Mouse (Mus musculus) intestine, embryonic 15.5 days (tissue): ENCODE data around the gene Clrn3. TPM values are rescaled to one million over a fixed set of nuclear protein-coding genes. Genes with fewer than 3 reads are reported as not detected.
A peak's percentile ranks its signal among the peaks of the same experiment; 100 is the strongest.

Experiments
- ATAC-seq: fragments of 200-750 bp; cut with Nextera tagmentation; 2 replicates; pipeline ENCODE4 v1.8.0; 2017; ENCODE audit warnings: moderate TSS enrichment, moderate library complexity
- H3K27ac ChIP-seq: fragments of 300-500 bp; sonication (generic); 2 replicates; pipeline ENCODE4 v1.5.1; 2015; ENCODE audit warnings: mild to moderate bottlenecking, inconsistent platforms
- H3K27me3 ChIP-seq: fragments of 300-500 bp; sonication (generic); replicated peaks from 2 replicates; pipeline ENCODE4 v1.6.1; 2015; ENCODE audit warnings: inconsistent platforms
- H3K36me3 ChIP-seq: fragments of 300-500 bp; sonication (generic); 2 replicates; pipeline ENCODE4 v1.6.1; 2015; ENCODE audit warnings: inconsistent platforms
- H3K4me1 ChIP-seq: fragments of 300-500 bp; sonication (generic); replicated peaks from 2 replicates; pipeline ENCODE4 v1.6.1; 2015; ENCODE audit warnings: inconsistent platforms
- H3K4me2 ChIP-seq: fragments of 300-500 bp; sonication (generic); replicated peaks from 2 replicates; pipeline ENCODE4 v1.6.1; 2015; ENCODE audit warnings: mild to moderate bottlenecking, inconsistent platforms
- H3K4me3 ChIP-seq: fragments of 300-500 bp; sonication (generic); replicated peaks from 2 replicates; pipeline ENCODE4 v1.5.1; 2015; ENCODE audit warnings: inconsistent platforms
- H3K9ac ChIP-seq: fragments of 300-500 bp; sonication (generic); 2 replicates; pipeline ENCODE4 v1.6.1; 2015; ENCODE audit warnings: inconsistent platforms
- H3K9me3 ChIP-seq: fragments of 300-500 bp; sonication (generic); 2 replicates; pipeline ENCODE4 v1.6.1; 2016; ENCODE audit warnings: inconsistent platforms
- WGBS: fragments of 180-500 bp; shearing (Covaris S2); methylation state at CpG from one replicate; pipeline ENCODE4 v1.1.7; 2015; 5-methylcytosine and 5-hydroxymethylcytosine counted together
- polyA plus RNA-seq: library from polyadenylated mRNA; unstranded; fragments of >200 nt; fragmentation: Nextera tagmentation; extraction: Ambion mirVana; gene quantifications from 2 replicates; pipeline ENCODE4 v1.2.1, GENCODE M21; 2015

Gene Clrn3
- polyA plus RNA-seq, 1 experiment from 2014 or later: 30.2 TPM

DNA sequence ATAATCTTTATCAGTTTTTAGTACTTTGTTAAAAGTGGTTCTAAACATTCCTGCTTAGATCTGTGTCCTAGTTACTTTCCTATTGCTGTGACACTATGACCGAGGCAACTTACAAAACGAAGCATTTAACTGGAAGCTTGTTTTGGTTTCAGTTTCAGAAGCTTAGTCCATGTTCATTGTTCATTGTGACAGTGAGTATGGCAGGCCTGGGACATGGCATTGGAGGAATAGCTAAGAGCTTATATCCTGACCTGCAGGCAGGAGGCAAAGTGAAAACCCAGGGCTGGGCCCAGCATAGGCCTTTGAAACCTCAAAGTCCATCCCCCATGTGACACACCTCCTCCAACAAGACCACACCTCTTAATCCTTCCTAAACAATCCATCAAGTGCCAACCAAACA is 614 bp upstream of the Clrn3 start:
- 60% methylated on average over 2 of the region's 2 CpGs for WGBS
- Histone ChIP-seq H3K4me1 (peaks cover 1% of the 10 kb centered on the region; the same call in 1 of the 2 replicates), H3K27ac (peak overlapping the region; percentile 72), H3K4me2 (peak overlapping the region; percentile 17), H3K36me3 (no peaks in the 10 kb centered on the region), H3K4me3 (no peak overlapping the region), H3K9ac (no peak overlapping the region), H3K27me3 (no peaks in the 10 kb centered on the region), H3K9me3 (no peaks in the 10 kb centered on the region)
- ATAC-seq: peak; percentile 68

DNA sequence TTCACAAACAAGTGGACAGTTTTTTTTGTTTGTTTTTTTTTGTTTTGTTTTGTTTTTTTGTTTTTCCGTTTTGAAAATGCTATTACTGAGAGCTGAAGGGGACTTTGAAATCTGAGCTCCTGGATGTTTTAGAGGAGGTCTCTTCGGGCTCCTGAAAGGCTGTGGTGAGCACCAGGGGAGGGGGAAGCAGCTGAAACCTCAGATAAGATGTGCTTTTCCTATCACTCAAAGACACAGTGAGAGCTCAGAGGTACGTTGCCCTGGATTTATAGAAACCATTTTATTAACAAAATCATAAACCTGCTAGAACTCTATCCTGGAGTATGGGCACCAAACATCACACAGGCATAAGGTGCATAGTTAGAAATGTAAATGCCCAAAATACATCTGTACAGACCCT is 1.3 kb downstream of the Clrn3 start:
- 42% methylated on average over 3 of the region's 3 CpGs for WGBS
- Histone ChIP-seq H3K9ac (no peak overlapping the region), H3K9me3 (no peaks in the 10 kb centered on the region), H3K36me3 (no peaks in the 10 kb centered on the region), H3K4me3 (peak overlapping the region; percentile 29), H3K27me3 (no peaks in the 10 kb centered on the region), H3K27ac (no peak overlapping the region), H3K4me1 (peaks cover 5% of the 10 kb centered on the region; the same call in 1 of the 2 replicates), H3K4me2 (peak overlapping the region; percentile 48)
- ATAC-seq: no peak

DNA sequence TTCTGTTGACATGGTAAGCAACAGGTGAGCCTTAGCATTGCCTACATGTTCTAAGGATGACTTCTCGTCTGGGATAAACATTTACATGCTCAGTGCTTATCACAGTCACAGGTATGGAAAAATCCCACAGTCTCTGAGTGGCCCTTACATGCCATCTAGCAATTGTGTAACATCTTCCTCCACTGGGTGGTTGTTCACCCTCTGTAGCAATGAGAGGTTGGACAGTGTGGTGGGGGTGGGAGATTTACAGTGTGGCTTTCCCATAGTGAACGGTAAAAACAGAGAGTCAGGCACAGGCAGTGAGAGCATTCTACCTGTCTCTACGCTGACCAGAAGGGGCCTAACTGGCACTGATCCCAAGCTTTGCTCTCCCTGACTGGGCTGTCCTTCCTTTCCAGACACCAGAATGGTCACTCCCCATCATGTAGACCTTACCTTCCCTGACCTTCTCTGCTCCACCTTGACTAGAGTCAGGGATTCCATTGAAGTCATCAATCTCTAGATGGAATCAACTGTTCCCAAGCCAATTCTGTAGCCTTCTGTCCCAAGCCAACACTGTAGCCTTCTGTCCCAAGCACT is 1.8 kb downstream of the Clrn3 start:
- peak overlapping the region; percentile 48 for H3K4me2 ChIP-seq
- 47% methylated on average over 3 of the region's 3 CpGs for WGBS
- H3K27me3 ChIP-seq: no peaks in the 10 kb centered on the region
- no peak overlapping the region; the same call in 1 of the 2 replicates for H3K27ac ChIP-seq
- H3K36me3 ChIP-seq: no peaks in the 10 kb centered on the region
- peak overlapping the region; percentile 29 for H3K4me3 ChIP-seq
- H3K4me1 ChIP-seq: peaks cover 8% of the 10 kb centered on the region; the same call in 1 of the 2 replicates
- ATAC-seq: no peak
- no peak overlapping the region for H3K9ac ChIP-seq
- H3K9me3 ChIP-seq: no peaks in the 10 kb centered on the region

DNA sequence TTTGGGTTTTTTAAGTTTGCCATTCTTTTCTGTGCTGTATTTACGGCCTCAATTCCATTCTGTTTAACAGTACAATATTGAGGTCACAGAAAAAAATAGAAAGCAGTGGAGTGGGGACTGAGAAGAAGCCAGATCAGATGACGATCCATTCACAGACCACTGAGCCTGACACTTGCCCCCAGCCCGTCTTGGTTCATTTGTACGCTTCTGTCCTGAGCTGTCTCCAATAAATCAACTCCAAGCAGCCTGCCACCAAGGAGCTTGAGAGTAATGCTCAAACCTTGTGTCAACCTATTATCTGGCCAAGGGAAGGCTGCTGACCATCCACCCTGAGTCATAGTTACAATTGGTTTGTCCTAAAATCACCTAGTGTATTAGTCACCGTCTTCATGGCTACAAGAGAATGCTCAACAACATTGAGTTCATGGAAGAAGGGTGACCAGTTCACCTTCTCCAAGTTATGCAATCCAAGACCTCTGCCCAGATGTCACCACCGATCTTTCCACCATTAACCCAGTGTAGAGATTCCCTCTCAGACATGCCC is 4.0 kb downstream of the Clrn3 start:
- Histone ChIP-seq H3K27ac (0 out of 2 replicates have a peak overlapping the region, but pooled peaks have one; percentile 20), H3K9ac (no peak overlapping the region), H3K36me3 (no peaks in the 10 kb centered on the region), H3K27me3 (no peaks in the 10 kb centered on the region), H3K4me3 (no peak overlapping the region), H3K4me2 (no peak overlapping the region; the same call in 1 of the 2 replicates), H3K9me3 (no peaks in the 10 kb centered on the region), H3K4me1 (peaks cover 8% of the 10 kb centered on the region; the same call in 1 of the 2 replicates)
- 74% methylated on average over 6 of the region's 6 CpGs for WGBS
- ATAC-seq: no peak

DNA sequence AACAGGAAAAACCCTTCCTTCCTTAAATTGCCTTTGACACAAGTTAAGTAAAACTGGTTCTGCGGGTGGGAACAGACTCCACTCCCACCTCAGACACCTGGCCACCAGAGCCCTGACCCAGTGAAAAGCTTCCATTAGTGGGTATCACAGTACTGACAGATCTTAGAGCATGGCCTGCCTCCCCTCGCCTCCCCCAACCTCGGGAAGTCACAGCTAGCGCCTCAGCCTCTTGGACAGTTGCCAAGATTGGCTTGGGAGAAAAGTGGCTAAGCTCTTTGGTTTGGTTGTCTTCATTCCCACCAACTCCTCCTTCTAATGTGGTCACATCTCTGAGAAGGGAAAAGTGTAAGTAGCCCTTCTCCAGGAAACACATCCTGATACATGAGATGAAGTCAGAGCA is 4.5 kb downstream of the Clrn3 start:
- Histone ChIP-seq H3K9me3 (no peaks in the 10 kb centered on the region), H3K27ac (0 out of 2 replicates have a peak overlapping the region, but pooled peaks have one; percentile 20), H3K36me3 (no peaks in the 10 kb centered on the region), H3K27me3 (no peaks in the 10 kb centered on the region), H3K4me3 (no peak overlapping the region), H3K9ac (no peak overlapping the region), H3K4me1 (peaks cover 8% of the 10 kb centered on the region; the same call in 1 of the 2 replicates), H3K4me2 (peak overlapping the region; percentile 22; the same call in 1 of the 2 replicates)
- 26% methylated on average over 4 of the region's 4 CpGs for WGBS
- ATAC-seq: no peak; the same call in 1 of the 2 replicates

DNA sequence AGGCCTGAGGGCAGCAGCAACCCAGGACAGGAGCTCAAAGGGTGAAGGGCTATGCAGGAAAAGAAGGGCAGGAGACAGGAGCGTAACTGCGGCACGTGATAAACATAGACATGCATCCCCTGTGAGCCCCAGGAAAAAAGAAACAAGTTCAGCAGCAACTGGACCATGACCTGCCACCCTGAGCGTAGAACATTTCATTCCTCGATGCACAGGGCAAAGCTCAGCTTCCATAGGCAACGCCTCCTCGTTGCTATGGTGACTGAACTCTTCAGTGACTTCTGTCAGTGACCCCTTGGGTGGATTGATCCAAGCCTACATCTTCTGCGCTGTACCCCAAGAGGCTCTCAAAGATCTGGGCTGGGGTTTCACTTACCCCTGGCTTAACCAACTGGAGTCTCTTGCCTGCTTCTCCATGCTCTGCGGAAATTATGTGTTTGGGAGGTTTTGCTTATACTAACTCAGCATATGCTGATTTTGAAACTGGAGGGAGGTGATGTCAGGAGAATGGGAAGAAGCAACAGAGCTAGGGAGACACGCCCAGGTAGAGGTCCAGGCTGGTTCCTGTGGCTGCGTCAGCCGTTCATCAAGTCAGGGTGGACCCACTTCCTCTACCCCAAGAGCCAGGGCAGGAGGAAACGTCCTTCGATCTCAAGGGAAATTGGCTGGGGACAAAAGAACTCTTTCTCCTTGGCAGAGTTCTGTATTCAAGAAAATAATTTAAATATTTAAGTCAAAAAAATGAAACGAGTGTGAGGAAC is 6.5 kb downstream of the Clrn3 start:
- H3K36me3 ChIP-seq: no peaks in the 10 kb centered on the region
- H3K4me1 ChIP-seq: peaks cover 8% of the 10 kb centered on the region; the same call in 1 of the 2 replicates
- no peak overlapping the region for H3K9ac ChIP-seq
- peak overlapping the region; percentile 20; the same call in 1 of the 2 replicates for H3K4me2 ChIP-seq
- 57% methylated on average over 15 of the region's 15 CpGs for WGBS
- no peaks in the 10 kb centered on the region for H3K9me3 ChIP-seq
- no peaks in the 10 kb centered on the region for H3K27me3 ChIP-seq
- H3K27ac ChIP-seq: peak overlapping the region; percentile 44
- H3K4me3 ChIP-seq: no peak overlapping the region
- peak; percentile 91 for ATAC-seq

DNA sequence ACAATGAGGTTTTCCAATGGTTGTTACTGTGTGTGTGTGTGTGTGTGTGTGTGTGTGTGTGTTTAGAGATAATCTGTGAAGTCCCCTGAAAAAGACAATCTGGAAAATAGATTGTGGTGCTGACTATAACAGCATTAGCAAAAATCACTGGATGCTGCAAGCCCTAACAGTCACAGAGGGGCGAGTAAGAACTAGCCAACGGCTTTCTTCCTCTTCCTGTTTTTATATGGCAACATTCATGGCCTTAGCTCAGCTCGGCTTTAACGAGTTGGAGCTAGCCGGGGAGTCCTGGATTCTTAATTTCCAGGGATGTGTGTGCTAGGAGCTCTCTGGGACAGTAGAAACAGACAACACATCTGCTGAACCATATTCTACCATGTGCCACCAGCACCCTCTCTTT is 8.2 kb downstream of the Clrn3 start:
- Histone ChIP-seq H3K4me3 (no peak overlapping the region), H3K4me1 (peaks cover 8% of the 10 kb centered on the region; the same call in 1 of the 2 replicates), H3K27me3 (no peaks in the 10 kb centered on the region), H3K36me3 (no peaks in the 10 kb centered on the region), H3K9me3 (no peaks in the 10 kb centered on the region), H3K9ac (no peak overlapping the region), H3K4me2 (no peak overlapping the region), H3K27ac (no peak overlapping the region)
- ATAC-seq: no peak
- 74% methylated on average over 5 of the region's 5 CpGs for WGBS

DNA sequence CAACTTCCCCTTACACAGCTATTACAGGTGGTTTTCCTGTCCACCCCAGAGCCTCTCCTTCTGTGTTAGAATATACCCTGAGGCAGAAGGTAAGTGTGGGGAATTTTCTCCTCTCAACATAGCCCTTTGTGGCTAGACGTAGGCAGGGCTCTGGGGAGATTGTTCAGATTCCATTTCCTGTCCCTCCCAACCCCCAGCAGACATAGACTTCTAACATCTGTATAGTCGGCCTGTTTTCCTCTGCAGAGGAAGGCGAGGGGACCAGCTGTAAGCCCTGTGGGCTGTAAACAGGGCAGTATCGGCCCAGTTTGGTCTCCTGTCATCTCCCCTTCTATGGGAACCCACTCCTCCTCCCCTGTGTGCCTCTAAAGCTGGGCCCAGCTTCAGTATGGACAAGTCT is 11.3 kb downstream of the Clrn3 start:
- H3K4me3 ChIP-seq: no peak overlapping the region
- H3K27ac ChIP-seq: no peak overlapping the region
- no peaks in the 10 kb centered on the region for H3K27me3 ChIP-seq
- no peak for ATAC-seq
- no peak overlapping the region for H3K9ac ChIP-seq
- H3K36me3 ChIP-seq: no peaks in the 10 kb centered on the region
- no peaks in the 10 kb centered on the region for H3K9me3 ChIP-seq
- no peak overlapping the region for H3K4me2 ChIP-seq
- WGBS: 44% methylated on average over 4 of the region's 4 CpGs
- H3K4me1 ChIP-seq: peaks cover 4% of the 10 kb centered on the region; the same call in 1 of the 2 replicates

DNA sequence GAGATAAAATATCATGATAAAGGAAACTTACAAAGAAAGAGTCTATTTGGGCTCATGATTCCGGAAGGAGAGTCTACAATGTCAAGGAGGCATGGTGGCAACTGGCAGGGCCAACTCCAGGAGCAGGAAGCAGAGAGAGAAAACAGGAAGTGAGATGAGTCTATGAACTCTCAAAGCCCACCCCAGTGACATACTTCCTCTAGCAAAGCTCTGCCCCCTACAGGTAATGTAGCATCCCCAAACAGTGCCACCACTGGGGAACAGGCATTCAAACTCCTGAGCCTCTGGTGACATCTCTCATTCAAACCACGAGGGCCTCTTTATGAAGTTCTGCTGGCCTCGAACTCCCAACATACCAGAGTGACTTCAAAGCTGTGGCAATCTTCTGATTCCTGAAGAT is 16.7 kb downstream of the Clrn3 start:
- Histone ChIP-seq H3K27me3 (no peaks in the 10 kb centered on the region), H3K9ac (no peak overlapping the region), H3K36me3 (no peaks in the 10 kb centered on the region), H3K4me3 (no peak overlapping the region), H3K4me1 (peaks cover 9% of the 10 kb centered on the region), H3K9me3 (no peaks in the 10 kb centered on the region), H3K4me2 (no peak overlapping the region), H3K27ac (no peak overlapping the region)
- 88% methylated on average over 3 of the region's 3 CpGs for whole genome bisulfite sequencing
- no peak for ATAC-seq

DNA sequence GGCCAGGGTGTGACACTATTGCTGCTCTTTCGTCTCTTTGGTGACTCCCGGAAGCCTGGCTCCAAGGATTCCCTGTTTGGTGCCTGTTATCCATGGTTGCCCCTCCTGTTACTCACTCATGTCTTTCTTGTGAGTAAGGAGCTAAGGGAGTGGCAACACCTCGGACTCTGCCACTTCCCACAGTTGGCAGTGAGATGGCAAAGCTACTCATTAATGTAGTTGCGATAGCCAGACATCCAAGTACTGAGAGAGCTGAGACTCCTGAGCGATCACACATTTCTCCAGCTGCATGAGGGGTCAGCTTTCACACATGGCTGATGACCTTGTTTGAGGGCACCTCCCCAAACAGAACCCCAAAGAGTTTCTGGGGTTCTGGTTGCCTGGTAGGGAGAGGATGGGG is 18.0 kb downstream of the Clrn3 start:
- H3K4me2 ChIP-seq: no peak overlapping the region
- 86% methylated on average over 5 of the region's 5 CpGs for WGBS
- peaks cover 9% of the 10 kb centered on the region for H3K4me1 ChIP-seq
- H3K4me3 ChIP-seq: no peak overlapping the region
- no peaks in the 10 kb centered on the region for H3K36me3 ChIP-seq
- no peaks in the 10 kb centered on the region for H3K27me3 ChIP-seq
- H3K9ac ChIP-seq: no peak overlapping the region
- no peaks in the 10 kb centered on the region for H3K9me3 ChIP-seq
- peak overlapping the region; percentile 78; the same call in 1 of the 2 replicates for H3K27ac ChIP-seq
- ATAC-seq: no peak

DNA sequence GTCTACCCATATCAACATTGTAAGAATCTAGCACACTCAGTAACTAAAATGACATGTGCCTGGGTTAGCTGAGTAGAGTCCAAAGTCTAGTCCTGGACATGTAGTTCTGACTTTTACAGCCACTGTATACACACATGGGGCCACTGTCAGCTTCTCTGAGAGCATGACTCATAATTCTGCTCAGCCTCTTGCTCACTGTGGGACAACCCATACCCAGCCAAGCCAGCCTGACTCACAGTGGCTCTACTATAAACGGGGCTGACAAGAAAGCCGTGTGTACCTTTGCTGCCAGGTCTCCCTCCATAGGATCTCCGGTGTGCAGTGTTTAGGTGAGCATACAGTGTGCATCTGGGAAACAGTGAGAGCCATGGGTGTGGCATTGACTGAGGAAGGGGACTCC is 19.2 kb downstream of the Clrn3 start:
- Histone ChIP-seq H3K4me3 (no peak overlapping the region), H3K9ac (no peak overlapping the region), H3K27ac (peak overlapping the region; percentile 78), H3K9me3 (no peaks in the 10 kb centered on the region), H3K36me3 (no peaks in the 10 kb centered on the region), H3K27me3 (no peaks in the 10 kb centered on the region), H3K4me1 (peaks cover 9% of the 10 kb centered on the region), H3K4me2 (peak overlapping the region; percentile 31; the same call in 1 of the 2 replicates)
- 51% methylated on average over 3 of the region's 3 CpGs for WGBS
- ATAC-seq: peak; percentile 100

DNA sequence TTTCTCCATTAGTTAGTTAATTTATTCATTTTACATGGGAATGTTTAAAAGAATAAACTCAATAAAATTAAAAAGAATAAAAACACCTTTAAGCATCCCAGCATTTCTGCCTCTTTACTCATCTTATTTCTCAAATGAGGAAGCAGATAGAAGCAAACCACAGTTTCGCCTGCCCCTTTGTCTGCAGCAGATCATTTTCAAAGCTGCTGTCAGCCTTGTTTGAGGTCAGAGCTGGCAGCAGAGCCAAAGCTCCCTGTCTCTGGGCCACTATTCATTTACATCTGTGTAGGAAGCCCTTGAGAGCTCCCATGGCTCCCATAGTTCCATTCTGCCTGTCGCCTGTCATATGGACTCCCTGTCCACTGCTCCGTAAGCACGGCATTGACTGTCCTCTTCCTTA is 19.9 kb downstream of the Clrn3 start:
- no peak overlapping the region for H3K4me2 ChIP-seq
- WGBS: 80% methylated on average over 4 of the region's 4 CpGs
- no peak overlapping the region for H3K4me3 ChIP-seq
- H3K27ac ChIP-seq: peak overlapping the region; percentile 62
- H3K27me3 ChIP-seq: no peaks in the 10 kb centered on the region
- H3K9me3 ChIP-seq: no peaks in the 10 kb centered on the region
- H3K36me3 ChIP-seq: no peaks in the 10 kb centered on the region
- H3K9ac ChIP-seq: no peak overlapping the region
- no peak for ATAC-seq
- peaks cover 9% of the 10 kb centered on the region for H3K4me1 ChIP-seq
